Mouse (Mus musculus): ENCODE measurements around the gene Lgi1. TPM values are rescaled to one million over a fixed set of nuclear protein-coding genes. Genes with fewer than 3 reads are reported as not detected.

The Lgi1 gene
- polyA plus RNA-seq, 1 experiment from 2014 or later: 10.0 TPM

DNA sequence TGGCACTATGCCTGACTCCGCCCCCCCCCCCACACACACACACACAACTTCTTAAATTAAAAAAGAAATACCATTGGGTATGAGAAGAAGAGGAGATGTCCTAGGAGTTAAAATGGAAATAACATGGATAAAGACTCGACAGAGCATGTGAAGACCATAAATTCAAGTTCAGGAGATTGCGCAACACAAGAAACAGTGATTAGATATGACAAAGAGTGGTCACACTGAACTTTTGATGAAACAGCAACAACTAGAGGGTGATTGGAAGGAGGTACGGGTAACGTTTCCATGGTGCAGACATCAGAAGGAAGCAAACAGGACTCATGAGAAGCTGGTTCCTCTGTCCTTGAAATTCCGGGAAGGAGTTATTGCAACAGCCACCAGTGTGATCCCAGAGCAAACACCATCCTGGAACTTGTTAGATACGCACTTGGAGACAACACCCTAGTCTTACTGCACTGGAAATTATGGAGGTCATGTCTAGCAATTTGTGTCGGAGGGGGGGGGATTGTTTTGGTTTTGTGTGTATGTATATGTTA lies 22.0 kb upstream of the Lgi1 start:
- Histone ChIP-seq H3K27ac (no peak overlapping the region), H3K4me3 (replicated peaks) (no peak overlapping the region), H3K9ac (replicated peaks) (no peak overlapping the region), H3K4me2 (replicated peaks) (no peak overlapping the region), H3K36me3 (no peaks in the 10 kb centered on the region), H3K9me3 (no peaks in the 10 kb centered on the region), H3K4me1 (replicated peaks) (peaks cover 22% of the 10 kb centered on the region), H3K27me3 (no peaks in the 10 kb centered on the region)
- no peak for ATAC-seq
- WGBS: 89% methylated on average over 8 of the region's 8 CpGs

DNA sequence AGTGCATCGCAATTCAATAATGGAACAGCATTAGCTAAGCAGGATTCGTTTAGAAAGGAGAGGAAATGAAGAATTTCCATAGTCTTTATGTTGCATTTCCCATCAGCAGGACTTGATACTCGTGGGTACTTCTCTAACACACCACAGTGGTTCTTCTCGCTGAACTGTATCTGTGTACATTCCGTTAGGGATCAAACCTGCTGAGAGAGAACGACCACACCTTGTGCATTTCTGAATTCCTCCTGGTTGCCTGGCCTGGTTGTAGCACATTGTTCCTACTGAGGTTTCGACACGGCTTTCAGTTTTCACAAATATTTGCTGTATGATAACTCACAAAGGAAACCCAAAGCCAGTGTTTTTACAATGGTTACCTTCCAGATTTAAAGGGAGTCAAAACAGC lies 19.6 kb upstream of the Lgi1 start:
- Histone ChIP-seq H3K36me3 (no peaks in the 10 kb centered on the region), H3K4me1 (replicated peaks) (peaks cover 10% of the 10 kb centered on the region; the same call in 1 of the 2 replicates), H3K9ac (replicated peaks) (no peak overlapping the region), H3K4me2 (replicated peaks) (no peak overlapping the region), H3K27ac (no peak overlapping the region), H3K4me3 (replicated peaks) (no peak overlapping the region), H3K27me3 (no peaks in the 10 kb centered on the region), H3K9me3 (no peaks in the 10 kb centered on the region)
- 72% methylated on average over 8 of the region's 8 CpGs for WGBS
- ATAC-seq: no peak

DNA sequence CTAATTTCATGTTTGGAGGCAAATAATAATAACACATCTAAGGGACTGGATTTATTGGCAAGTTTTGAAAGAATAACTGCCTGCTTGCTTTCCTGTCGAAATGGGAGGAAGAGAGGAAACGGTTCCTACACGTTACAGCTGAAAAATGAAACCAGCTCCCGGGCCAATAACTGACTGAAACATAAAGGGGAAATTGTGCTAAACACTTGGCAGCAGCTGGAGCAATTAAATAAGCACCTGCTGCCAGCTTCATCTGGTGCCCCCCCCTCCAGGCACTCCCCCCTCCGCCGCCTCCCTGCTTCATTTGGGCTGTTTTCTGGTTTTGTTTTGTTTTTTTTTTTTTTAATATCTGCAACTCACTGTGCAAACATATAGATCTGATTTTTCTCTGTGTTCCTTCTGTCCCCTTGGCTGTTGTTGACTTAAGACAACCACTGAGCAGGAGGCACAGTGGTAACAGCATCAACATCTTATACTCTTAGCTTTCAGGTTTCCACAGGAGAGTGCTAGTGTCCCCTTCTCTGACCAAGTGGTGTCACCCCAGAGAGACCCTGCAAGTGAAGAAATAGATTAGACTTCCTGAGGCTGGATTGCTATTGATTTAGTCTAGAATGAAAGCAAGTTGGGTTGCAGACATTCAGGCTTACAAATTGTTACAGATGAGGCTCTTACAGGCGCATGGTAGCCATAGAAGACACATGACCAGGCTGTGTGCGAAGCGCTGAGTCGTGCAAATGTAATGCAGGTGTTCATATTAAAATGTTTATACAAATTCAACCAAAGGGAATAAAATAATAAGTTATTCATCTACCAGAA lies 18.8 kb upstream of the Lgi1 start:
- Histone ChIP-seq H3K9ac (replicated peaks) (no peak overlapping the region), H3K4me2 (replicated peaks) (no peak overlapping the region), H3K4me1 (replicated peaks) (peaks cover 10% of the 10 kb centered on the region; the same call in 1 of the 2 replicates), H3K9me3 (no peaks in the 10 kb centered on the region), H3K36me3 (no peaks in the 10 kb centered on the region), H3K27ac (peak overlapping the region; percentile 6; the same call in 1 of the 2 replicates), H3K27me3 (no peaks in the 10 kb centered on the region), H3K4me3 (replicated peaks) (no peak overlapping the region)
- peak; percentile 50; the same call in 1 of the 2 replicates for ATAC-seq
- 79% methylated on average over 10 of the region's 10 CpGs for WGBS

DNA sequence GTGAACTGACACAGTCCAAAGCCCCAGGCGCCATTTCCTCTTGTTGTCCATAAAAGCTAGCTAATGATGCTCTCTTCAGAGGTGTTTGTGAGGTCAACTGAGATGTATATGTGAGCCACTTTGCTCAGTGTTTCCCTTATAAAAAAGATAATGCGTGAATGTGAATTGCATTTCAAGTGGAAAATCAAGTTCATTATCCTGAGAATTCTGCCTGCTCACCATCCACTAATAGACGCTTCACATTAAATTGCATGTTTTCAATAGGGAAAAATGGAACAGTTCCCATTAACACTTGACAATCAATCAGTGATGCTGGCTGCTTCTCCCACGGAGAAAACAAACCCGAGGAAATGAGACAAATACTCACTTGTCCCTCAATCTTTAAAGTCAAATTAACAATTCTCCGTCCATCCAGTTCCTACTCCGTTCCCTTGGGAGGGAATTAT lies 18.1 kb upstream of the Lgi1 start:
- no peaks in the 10 kb centered on the region for H3K36me3 ChIP-seq
- no peaks in the 10 kb centered on the region for H3K9me3 ChIP-seq
- H3K9ac ChIP-seq (replicated peaks): no peak overlapping the region
- WGBS: 62% methylated on average over 7 of the region's 7 CpGs
- H3K4me2 ChIP-seq (replicated peaks): no peak overlapping the region
- no peak overlapping the region for H3K4me3 ChIP-seq (replicated peaks)
- peak; percentile 70; the same call in 1 of the 2 replicates for ATAC-seq
- H3K27me3 ChIP-seq: no peaks in the 10 kb centered on the region
- H3K27ac ChIP-seq: peak overlapping the region; percentile 6; the same call in 1 of the 2 replicates
- H3K4me1 ChIP-seq (replicated peaks): peaks cover 10% of the 10 kb centered on the region; the same call in 1 of the 2 replicates

DNA sequence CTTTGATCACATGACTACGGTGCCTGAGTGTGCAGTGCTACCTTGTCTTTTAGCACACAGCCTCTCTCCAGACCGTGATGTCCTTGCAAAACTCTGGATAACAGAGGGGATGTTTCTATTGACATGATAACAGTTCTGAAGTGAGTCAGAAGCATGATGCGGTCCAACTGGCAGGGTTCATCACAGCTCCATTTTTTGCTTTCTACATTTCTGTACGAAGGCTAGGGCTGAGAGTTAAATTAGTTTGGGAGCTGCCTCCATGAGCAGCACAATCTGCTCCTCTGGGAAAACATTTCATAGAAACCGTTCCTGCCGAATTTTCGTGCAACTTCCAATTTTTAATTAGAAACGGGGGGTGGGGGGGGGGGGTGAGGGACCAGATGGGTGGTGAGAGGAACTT lies 14.7 kb upstream of the Lgi1 start:
- ATAC-seq: no peak
- Histone ChIP-seq H3K9ac (replicated peaks) (no peak overlapping the region), H3K4me1 (replicated peaks) (peaks cover 10% of the 10 kb centered on the region; the same call in 1 of the 2 replicates), H3K4me3 (replicated peaks) (no peak overlapping the region), H3K27me3 (no peaks in the 10 kb centered on the region), H3K36me3 (no peaks in the 10 kb centered on the region), H3K9me3 (no peaks in the 10 kb centered on the region), H3K4me2 (replicated peaks) (no peak overlapping the region), H3K27ac (no peak overlapping the region)
- WGBS: 83% methylated on average over 8 of the region's 8 CpGs

DNA sequence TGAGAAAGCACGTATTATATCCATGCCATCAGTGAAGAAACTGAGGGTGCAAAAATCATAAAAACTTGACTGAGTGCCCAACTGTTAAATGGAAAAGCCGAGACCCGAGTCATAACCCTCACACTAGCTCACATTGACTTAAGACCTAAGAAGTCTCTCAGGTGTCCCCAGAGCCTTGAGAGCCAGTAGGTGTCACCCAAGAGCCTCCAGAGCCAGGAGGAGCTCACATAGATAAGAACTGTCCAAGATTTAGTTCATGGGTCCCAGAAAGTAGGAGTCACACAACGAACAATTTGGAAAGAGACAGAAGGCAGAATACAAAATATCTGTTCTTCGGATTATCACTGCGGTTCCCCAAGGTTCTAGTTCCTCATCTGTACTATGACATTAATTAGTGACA lies 10.5 kb upstream of the Lgi1 start:
- 62% methylated on average over 6 of the region's 6 CpGs for WGBS
- no peak overlapping the region for H3K4me3 ChIP-seq (replicated peaks)
- no peak overlapping the region for H3K4me2 ChIP-seq (replicated peaks)
- H3K36me3 ChIP-seq: no peaks in the 10 kb centered on the region
- H3K9ac ChIP-seq (replicated peaks): no peak overlapping the region
- H3K4me1 ChIP-seq (replicated peaks): no peaks in the 10 kb centered on the region
- no peaks in the 10 kb centered on the region for H3K27me3 ChIP-seq
- H3K9me3 ChIP-seq: no peaks in the 10 kb centered on the region
- H3K27ac ChIP-seq: no peak overlapping the region
- no peak; the same call in 1 of the 2 replicates for ATAC-seq

DNA sequence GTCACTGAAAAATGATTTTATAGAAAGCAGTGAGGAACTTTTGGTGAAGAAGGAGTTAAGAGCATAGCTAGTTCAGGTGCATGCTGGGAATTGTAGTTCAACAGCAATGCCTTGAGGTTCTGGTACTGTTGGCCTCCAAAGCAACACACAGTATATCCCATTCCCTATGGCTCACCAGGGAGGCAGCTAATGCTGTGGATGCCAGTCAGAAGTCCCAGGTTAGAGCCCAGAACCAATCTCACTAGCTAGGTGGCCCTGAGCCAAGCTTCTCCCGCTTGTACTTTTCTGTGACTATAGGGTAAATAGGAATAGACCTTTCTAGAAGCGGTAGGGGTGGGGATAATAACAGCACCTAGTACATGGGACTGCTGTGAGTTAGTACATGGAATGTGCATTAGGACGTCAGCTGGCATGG lies 5.7 kb upstream of the Lgi1 start:
- H3K4me3 ChIP-seq (replicated peaks): no peak overlapping the region
- no peak overlapping the region for H3K4me2 ChIP-seq (replicated peaks)
- no peaks in the 10 kb centered on the region for H3K27me3 ChIP-seq
- H3K36me3 ChIP-seq: no peaks in the 10 kb centered on the region
- ATAC-seq: peak; percentile 71; the same call in 1 of the 2 replicates
- peaks cover 1% of the 10 kb centered on the region for H3K4me1 ChIP-seq (replicated peaks)
- no peak overlapping the region for H3K27ac ChIP-seq
- no peaks in the 10 kb centered on the region for H3K9me3 ChIP-seq
- 81% methylated on average over 3 of the region's 3 CpGs for WGBS
- no peak overlapping the region for H3K9ac ChIP-seq (replicated peaks)

DNA sequence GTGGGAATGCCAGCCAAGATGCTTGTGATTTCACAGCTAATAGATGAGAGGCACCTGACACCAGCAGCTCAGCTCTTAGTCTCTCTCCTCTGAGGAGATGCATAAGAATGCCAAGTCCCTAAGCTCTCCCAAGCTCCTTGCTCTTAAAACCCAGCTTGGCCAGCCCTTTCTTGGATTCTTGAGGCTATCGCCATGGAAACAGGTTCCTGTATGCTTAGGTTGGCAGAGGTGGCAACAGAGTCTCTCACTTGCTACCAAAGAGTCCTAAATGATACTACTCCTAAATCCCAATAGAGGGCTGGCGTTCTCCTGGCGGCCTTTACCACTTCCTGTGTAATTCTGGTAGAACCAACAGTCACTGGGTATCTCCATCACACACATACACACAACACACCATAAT lies 4.9 kb upstream of the Lgi1 start:
- no peak overlapping the region for H3K9ac ChIP-seq (replicated peaks)
- H3K4me1 ChIP-seq (replicated peaks): peaks cover 6% of the 10 kb centered on the region
- no peak overlapping the region for H3K27ac ChIP-seq
- H3K36me3 ChIP-seq: no peaks in the 10 kb centered on the region
- no peaks in the 10 kb centered on the region for H3K27me3 ChIP-seq
- ATAC-seq: no peak
- H3K4me2 ChIP-seq (replicated peaks): no peak overlapping the region
- 78% methylated on average over 3 of the region's 3 CpGs for WGBS
- no peaks in the 10 kb centered on the region for H3K9me3 ChIP-seq
- H3K4me3 ChIP-seq (replicated peaks): no peak overlapping the region

DNA sequence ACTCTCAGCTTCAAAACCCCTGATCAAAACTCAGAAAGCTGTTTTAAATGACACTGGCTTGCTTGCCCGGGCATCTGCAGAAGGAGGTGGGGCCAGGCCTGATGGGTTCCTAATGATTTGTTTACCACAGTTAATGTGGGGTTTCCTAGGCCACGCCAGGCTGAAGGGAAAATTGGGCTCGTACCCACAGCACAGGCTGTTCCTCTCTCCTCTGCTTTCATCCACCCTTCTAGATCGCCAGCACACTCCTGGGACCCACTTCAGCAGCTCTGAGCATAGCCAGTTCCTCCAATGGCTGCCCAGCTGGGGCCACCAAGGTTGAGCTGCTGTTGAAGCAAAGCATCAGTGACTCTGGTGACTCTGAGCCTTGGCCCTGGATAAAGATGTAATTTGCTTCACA lies 4.0 kb upstream of the Lgi1 start:
- no peaks in the 10 kb centered on the region for H3K9me3 ChIP-seq
- no peak overlapping the region for H3K4me2 ChIP-seq (replicated peaks)
- peaks cover 10% of the 10 kb centered on the region for H3K4me1 ChIP-seq (replicated peaks)
- no peak overlapping the region for H3K4me3 ChIP-seq (replicated peaks)
- H3K27ac ChIP-seq: no peak overlapping the region
- no peaks in the 10 kb centered on the region for H3K36me3 ChIP-seq
- H3K9ac ChIP-seq (replicated peaks): no peak overlapping the region
- ATAC-seq: no peak
- H3K27me3 ChIP-seq: no peaks in the 10 kb centered on the region
- WGBS: 79% methylated on average over 4 of the region's 4 CpGs

DNA sequence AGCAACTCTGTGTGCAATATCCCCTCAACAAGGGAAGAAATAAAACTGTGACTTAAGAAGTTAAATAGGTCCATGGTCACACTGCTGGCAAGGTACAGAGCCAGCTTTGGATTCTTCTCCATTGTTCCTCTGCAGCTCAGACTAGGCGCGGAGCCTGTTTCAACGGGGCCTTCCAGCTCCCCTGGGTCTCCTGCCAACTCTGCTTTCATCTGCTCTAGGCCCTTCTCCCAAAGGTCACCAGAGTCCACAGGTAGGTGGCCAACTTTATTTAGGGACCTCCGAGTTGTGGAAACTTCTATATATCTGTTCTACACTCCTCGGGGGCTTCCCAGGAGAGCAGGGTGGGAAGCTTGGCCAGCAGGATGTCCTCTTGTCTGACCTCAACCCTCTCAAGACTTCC lies 3.0 kb upstream of the Lgi1 start:
- H3K27me3 ChIP-seq: no peaks in the 10 kb centered on the region

DNA sequence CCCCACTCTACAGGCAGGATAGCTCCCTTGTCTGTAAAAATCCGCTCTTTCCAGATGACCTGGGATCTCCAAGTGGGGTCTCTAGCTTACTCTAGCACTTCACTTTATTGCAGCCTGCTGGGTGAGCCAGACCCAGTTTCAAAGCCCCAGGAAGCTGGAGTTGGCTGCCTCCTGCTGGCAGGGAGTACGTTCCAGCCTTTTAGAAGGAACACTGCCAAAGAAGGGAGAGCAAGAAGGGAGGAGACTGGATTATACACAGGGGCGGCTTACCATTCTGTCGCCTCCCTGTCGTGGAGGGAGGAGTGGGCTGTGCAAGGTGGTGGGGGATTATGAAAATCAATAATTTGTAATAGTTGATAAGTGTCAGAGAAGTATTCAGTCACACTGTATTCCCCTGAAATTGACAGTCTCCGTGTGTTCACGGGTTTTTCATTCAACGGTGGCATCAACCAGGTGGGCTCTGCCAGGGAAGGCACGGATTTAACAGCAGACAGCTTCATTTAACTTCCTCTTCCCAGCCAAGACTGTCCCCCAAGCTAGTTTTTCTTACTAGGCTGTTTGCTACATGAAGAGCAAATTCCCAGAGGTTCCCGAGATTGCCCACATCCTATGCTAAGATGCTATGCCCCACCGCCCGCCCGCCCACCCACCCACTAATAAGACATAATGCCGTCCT lies 369 bp upstream of the Lgi1 start:
- Histone ChIP-seq H3K4me2 (replicated peaks) (peak overlapping the region; percentile 59), H3K4me3 (replicated peaks) (peak overlapping the region; percentile 36), H3K36me3 (no peaks in the 10 kb centered on the region), H3K9ac (replicated peaks) (peak overlapping the region; percentile 64), H3K27me3 (no peaks in the 10 kb centered on the region), H3K4me1 (replicated peaks) (peaks cover 14% of the 10 kb centered on the region), H3K27ac (peak overlapping the region; percentile 85), H3K9me3 (no peaks in the 10 kb centered on the region)
- 15% methylated on average over 14 of the region's 14 CpGs for WGBS
- peak; percentile 66 for ATAC-seq

More for the DNA sequence above, 3.0 kb upstream of the Lgi1 start:
- no peak overlapping the region for H3K9ac ChIP-seq (replicated peaks)
- no peaks in the 10 kb centered on the region for H3K9me3 ChIP-seq
- peaks cover 14% of the 10 kb centered on the region for H3K4me1 ChIP-seq (replicated peaks)
- no peak overlapping the region for H3K4me3 ChIP-seq (replicated peaks)
- no peak overlapping the region for H3K4me2 ChIP-seq (replicated peaks)
- no peak for ATAC-seq
- no peaks in the 10 kb centered on the region for H3K36me3 ChIP-seq
- WGBS: 80% methylated on average over 5 of the region's 5 CpGs
- H3K27ac ChIP-seq: no peak overlapping the region

DNA sequence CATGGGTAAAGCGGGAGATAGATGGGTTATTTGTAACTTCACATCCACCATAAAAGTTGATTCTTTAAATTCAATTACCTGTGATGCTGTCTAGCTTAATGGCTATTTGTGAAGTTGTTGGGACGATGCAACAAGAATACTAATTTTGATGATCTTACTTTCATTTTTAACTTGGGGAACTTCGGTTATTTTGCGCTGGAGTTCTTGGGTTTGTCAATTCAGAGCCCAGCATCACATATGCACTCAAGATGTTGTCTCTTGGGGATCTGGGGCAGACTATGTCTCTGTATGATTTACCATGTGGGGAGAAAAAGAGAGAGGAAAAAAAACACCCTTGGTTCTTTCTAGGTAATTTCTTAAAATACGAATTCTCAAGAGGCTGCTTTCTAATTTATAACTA lies 1.4 kb downstream of the Lgi1 start:
- H3K4me1 ChIP-seq (replicated peaks): peaks cover 14% of the 10 kb centered on the region
- ATAC-seq: no peak
- peak overlapping the region; percentile 36 for H3K4me3 ChIP-seq (replicated peaks)
- H3K9me3 ChIP-seq: no peaks in the 10 kb centered on the region
- H3K27me3 ChIP-seq: no peaks in the 10 kb centered on the region
- no peaks in the 10 kb centered on the region for H3K36me3 ChIP-seq
- H3K27ac ChIP-seq: no peak overlapping the region
- peak overlapping the region; percentile 64; the same call in 1 of the 2 replicates for H3K9ac ChIP-seq (replicated peaks)
- WGBS: 87% methylated on average over 5 of the region's 5 CpGs
- H3K4me2 ChIP-seq (replicated peaks): peak overlapping the region; percentile 59
